Mouse (Mus musculus) cerebellum, postnatal 4 days (tissue): Measurements from ENCODE around the gene Rln3.

Source experiments
- DNase-seq, 2 experiments: peaks; one replicate each; pipeline ENCODE4 v3.0.0; 2022; ENCODE audit warnings: low spot score in 2 of 2, mixed read lengths in 1 of 2

Gene Rln3

GRCm38 (mm10) chr8:84044900-84045299, at the start of gene Rln3:
Gene Rln3, minus strand, starts transcription at chr8:84045000.
- no peak for DNase-seq

- DNase-seq, result no peak
These were observed 45.8 kb upstream of the Rln3 start for GRCm38 (mm10) chr8:84090585-84090984.

- no peak for DNase-seq
These were observed 44.5 kb upstream of the Rln3 start for GRCm38 (mm10) chr8:84089277-84089676.

- no peak for DNase-seq
These were observed 43.0 kb upstream of the Rln3 start for GRCm38 (mm10) chr8:84087821-84088220.

GRCm38 (mm10) chr8:84087156-84087555, 42.4 kb upstream of the Rln3 start:
- DNase-seq, result no peak

GRCm38 (mm10) chr8:84084341-84085115, 39.7 kb upstream of the Rln3 start:
- no peak for DNase-seq

- DNase-seq, result no peak
These were observed 39.0 kb upstream of the Rln3 start for GRCm38 (mm10) chr8:84083829-84084241.

- no peak for DNase-seq
These were observed 34.4 kb upstream of the Rln3 start for GRCm38 (mm10) chr8:84079206-84079605.

- DNase-seq, result no peak
These were observed 32.0 kb upstream of the Rln3 start for GRCm38 (mm10) chr8:84076849-84077248.

- no peak for DNase-seq
These were observed 31.6 kb upstream of the Rln3 start for GRCm38 (mm10) chr8:84076412-84076811.

- no peak for DNase-seq
These were observed 28.6 kb upstream of the Rln3 start for GRCm38 (mm10) chr8:84073230-84073976.

- DNase-seq, result no peak
These were observed 27.5 kb upstream of the Rln3 start for GRCm38 (mm10) chr8:84072321-84072720.

- no peak for DNase-seq
These were observed 27.1 kb upstream of the Rln3 start for GRCm38 (mm10) chr8:84071921-84072320.

GRCm38 (mm10) chr8:84070667-84071066, 25.9 kb upstream of the Rln3 start:
- DNase-seq, result no peak

GRCm38 (mm10) chr8:84070241-84070640, 25.4 kb upstream of the Rln3 start:
- no peak for DNase-seq

GRCm38 (mm10) chr8:84069750-84070149, 24.9 kb upstream of the Rln3 start:
- no peak for DNase-seq

- no peak for DNase-seq
These were observed 24.4 kb upstream of the Rln3 start for GRCm38 (mm10) chr8:84069169-84069568.

- no peak for DNase-seq
These were observed 23.7 kb upstream of the Rln3 start for GRCm38 (mm10) chr8:84068316-84069035.

GRCm38 (mm10) chr8:84067911-84068310, 23.1 kb upstream of the Rln3 start:
- DNase-seq, result no peak

GRCm38 (mm10) chr8:84067047-84067573, 22.3 kb upstream of the Rln3 start:
- DNase-seq, result peak; percentile 96

- DNase-seq, result peak; percentile 94 to 98
These were observed 21.6 kb upstream of the Rln3 start, which contains the start of gene Rfx1 for GRCm38 (mm10) chr8:84066291-84066930. Gene Rfx1, plus strand, starts transcription at chr8:84066834.
